Mouse (Mus musculus) small intestine, adult 2 months (tissue): ENCODE results near the gene Esrrg. TPM values are rescaled to one million over a fixed set of nuclear protein-coding genes. Genes with fewer than 3 reads are reported as not detected.

Experiments used
- H3K27ac ChIP-seq: fragments of 200-500 bp; 2 replicates; pipeline ENCODE4 v1.5.1; 2012; ENCODE audit warnings: low read depth, low read length, control low read depth, inconsistent platforms; ENCODE audit not compliant: insufficient read depth
- H3K27me3 ChIP-seq: fragments of 200-500 bp; 2 replicates; pipeline ENCODE4 v1.6.1; 2012; ENCODE audit warnings: mild to moderate bottlenecking, moderate library complexity, low read length, inconsistent platforms; ENCODE audit not compliant: control insufficient read depth, insufficient read depth
- H3K36me3 ChIP-seq: fragments of 200-500 bp; 2 replicates; pipeline ENCODE4 v1.6.1; 2012; ENCODE audit warnings: mild to moderate bottlenecking, low read length, control low read depth, inconsistent platforms; ENCODE audit not compliant: control insufficient read depth, insufficient read depth
- H3K4me1 ChIP-seq: fragments of 200-500 bp; 2 replicates; pipeline ENCODE4 v1.6.1; 2012; ENCODE audit warnings: low read length, inconsistent platforms, mixed read lengths; ENCODE audit not compliant: control insufficient read depth, insufficient read depth, insufficient read length
- H3K4me3 ChIP-seq: fragments of 200-500 bp; 2 replicates; pipeline ENCODE4 v1.5.1; 2012; ENCODE audit warnings: low read depth, mild to moderate bottlenecking, control low read depth, inconsistent platforms, low read length, moderate library complexity
- CTCF ChIP-seq: fragments of 200-500 bp; IDR thresholded peaks from 2 replicates; pipeline ENCODE4 v1.5.1; 2012; ENCODE audit warnings: low read depth, mild to moderate bottlenecking, control low read depth, inconsistent platforms, low read length, moderate library complexity, mixed read lengths; ENCODE audit not compliant: insufficient replicate concordance, insufficient read length; ENCODE audit errors: extremely low read depth
- POLR2A ChIP-seq: fragments of 200-500 bp; IDR thresholded peaks from 2 replicates; pipeline ENCODE4 v1.6.1; 2012; ENCODE audit warnings: low read depth, mild to moderate bottlenecking, control low read depth, inconsistent platforms, low read length, moderate library complexity
- WGBS: fragments of 180-500 bp; shearing (Covaris S2); methylation state at CpG from one replicate; pipeline ENCODE4 v1.1.7; 2018; 5-methylcytosine and 5-hydroxymethylcytosine counted together
- polyA plus RNA-seq: library from polyadenylated mRNA; depleted of rRNA; stranded (reverse); fragments of >200 nt; gene quantifications from 2 replicates; pipeline ENCODE4 v1.2.3, GENCODE M21; 2012

The Esrrg gene
- polyA plus RNA-seq, 1 experiment: 0.72 TPM

DNA sequence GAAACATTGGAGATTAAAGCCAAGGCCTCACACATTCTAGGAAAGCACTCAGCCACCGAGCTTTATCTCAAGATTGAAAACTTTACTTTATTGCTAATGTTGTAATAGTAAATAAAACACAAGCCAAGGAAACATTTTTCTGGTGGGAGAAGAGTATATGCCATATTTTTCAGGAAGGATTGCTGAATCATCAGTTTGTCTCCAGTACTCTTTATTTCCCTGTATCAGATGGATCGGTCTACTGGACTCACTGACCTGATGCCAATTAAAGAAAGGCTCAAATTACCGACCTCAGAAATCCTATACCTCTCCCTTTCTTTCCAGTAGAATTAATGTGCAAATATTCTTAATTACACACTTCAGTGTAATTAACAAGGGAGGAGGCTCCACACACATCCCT is 4.7 kb downstream of the Esrrg start:
- TF ChIP-seq CTCF (no peak), POLR2A (no peak)
- no peaks in the 10 kb centered on the region for H3K36me3 ChIP-seq
- H3K4me1 ChIP-seq: no peaks in the 10 kb centered on the region
- H3K27me3 ChIP-seq: peaks cover 3% of the 10 kb centered on the region; the same call in 1 of the 2 replicates
- WGBS: 56% methylated on average over 3 of the region's 3 CpGs
- no peak overlapping the region for H3K4me3 ChIP-seq
- no peak overlapping the region for H3K27ac ChIP-seq

DNA sequence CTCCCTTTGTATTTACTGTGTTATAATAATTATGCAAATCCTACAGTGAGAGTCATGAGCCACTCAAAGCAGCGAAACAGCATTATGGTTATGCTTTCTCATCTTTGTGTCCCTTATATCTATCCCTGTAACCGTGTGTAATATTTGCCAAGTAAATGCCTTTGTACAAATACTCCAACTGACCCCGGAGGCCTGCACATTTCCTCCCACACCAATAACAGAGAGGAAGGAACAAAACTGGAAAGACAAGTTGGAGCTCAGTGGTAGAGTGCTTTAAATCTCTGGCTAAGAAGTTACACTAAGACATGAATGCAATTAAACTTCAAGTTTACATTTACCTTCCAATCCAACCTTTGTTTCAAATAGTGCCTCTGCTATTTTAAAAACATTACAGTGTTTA is 15.4 kb downstream of the Esrrg start:
- Histone ChIP-seq H3K36me3 (no peaks in the 10 kb centered on the region), H3K27ac (no peak overlapping the region)
- WGBS: 34% methylated on average over 3 of the region's 3 CpGs

GRCm38 (mm10) chr1:187630361-187630760 is 21.8 kb downstream of the Esrrg start:
- Histone ChIP-seq H3K4me1 (no peaks in the 10 kb centered on the region), H3K27ac (no peak overlapping the region), H3K36me3 (no peaks in the 10 kb centered on the region), H3K27me3 (no peaks in the 10 kb centered on the region), H3K4me3 (no peak overlapping the region)
- 92% methylated on average over 8 of the region's 8 CpGs for whole genome bisulfite sequencing
- TF ChIP-seq POLR2A (no peak), CTCF (no peak)

More for the DNA sequence above, 15.4 kb downstream of the Esrrg start:
- no peaks in the 10 kb centered on the region for H3K27me3 ChIP-seq
- no peaks in the 10 kb centered on the region for H3K4me1 ChIP-seq
- H3K4me3 ChIP-seq: no peak overlapping the region
- TF ChIP-seq POLR2A (no peak), CTCF (no peak)

GRCm38 (mm10) chr1:187631486-187631885 is 22.9 kb downstream of the Esrrg start:
- Histone ChIP-seq H3K36me3 (no peaks in the 10 kb centered on the region), H3K4me1 (no peaks in the 10 kb centered on the region), H3K4me3 (no peak overlapping the region), H3K27me3 (no peaks in the 10 kb centered on the region), H3K27ac (no peak overlapping the region)
- TF ChIP-seq CTCF: no peak
- no peak for TF ChIP-seq POLR2A
- WGBS: 91% methylated on average over 8 of the region's 8 CpGs

- Histone ChIP-seq H3K27me3 (no peaks in the 10 kb centered on the region), H3K36me3 (no peaks in the 10 kb centered on the region), H3K4me3 (no peak overlapping the region), H3K27ac (no peak overlapping the region), H3K4me1 (no peaks in the 10 kb centered on the region)
- WGBS: 94% methylated on average over 8 of the region's 8 CpGs
- no peak for TF ChIP-seq POLR2A
Measured at GRCm38 (mm10) chr1:187645258-187645657, 36.7 kb downstream of the Esrrg start.

DNA sequence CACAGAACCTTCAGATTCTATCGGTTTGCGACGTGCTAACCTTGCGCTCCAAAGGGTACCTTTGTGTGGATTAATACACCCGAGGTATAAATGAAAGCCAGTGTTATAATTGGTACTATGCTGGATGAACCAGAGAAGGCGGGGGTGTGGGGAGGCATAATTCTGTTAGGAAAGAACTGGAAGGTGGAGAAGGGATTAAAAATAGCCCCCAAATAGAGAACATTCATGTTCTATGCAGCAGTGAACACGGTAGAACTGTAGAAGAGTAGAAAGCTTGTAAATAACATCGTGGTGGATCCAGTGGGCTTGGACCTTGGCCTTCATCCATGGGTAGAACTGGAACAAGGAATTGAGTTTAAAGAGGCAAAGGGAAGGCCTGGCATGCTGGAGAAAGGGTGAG is 40.0 kb downstream of the Esrrg start:
- TF ChIP-seq POLR2A (no peak), CTCF (no peak)
- WGBS: 92% methylated on average over 8 of the region's 8 CpGs
- no peaks in the 10 kb centered on the region for H3K36me3 ChIP-seq
- H3K4me3 ChIP-seq: no peak overlapping the region
- peaks cover 6% of the 10 kb centered on the region for H3K4me1 ChIP-seq
- H3K27me3 ChIP-seq: no peaks in the 10 kb centered on the region
- no peak overlapping the region for H3K27ac ChIP-seq

- no peaks in the 10 kb centered on the region for H3K36me3 ChIP-seq
- WGBS: 52% methylated on average over 5 of the region's 5 CpGs
Measured at GRCm38 (mm10) chr1:187649871-187650270, 41.3 kb downstream of the Esrrg start.

More at GRCm38 (mm10) chr1:187649871-187650270, 41.3 kb downstream of the Esrrg start:
- H3K27me3 ChIP-seq: no peaks in the 10 kb centered on the region
- no peak overlapping the region for H3K27ac ChIP-seq
- no peak overlapping the region for H3K4me3 ChIP-seq
- H3K4me1 ChIP-seq: peaks cover 6% of the 10 kb centered on the region
- TF ChIP-seq CTCF: no peak
- TF ChIP-seq POLR2A: no peak
